Mouse (Mus musculus): ENCODE results near the gene Cd207.

DNA sequence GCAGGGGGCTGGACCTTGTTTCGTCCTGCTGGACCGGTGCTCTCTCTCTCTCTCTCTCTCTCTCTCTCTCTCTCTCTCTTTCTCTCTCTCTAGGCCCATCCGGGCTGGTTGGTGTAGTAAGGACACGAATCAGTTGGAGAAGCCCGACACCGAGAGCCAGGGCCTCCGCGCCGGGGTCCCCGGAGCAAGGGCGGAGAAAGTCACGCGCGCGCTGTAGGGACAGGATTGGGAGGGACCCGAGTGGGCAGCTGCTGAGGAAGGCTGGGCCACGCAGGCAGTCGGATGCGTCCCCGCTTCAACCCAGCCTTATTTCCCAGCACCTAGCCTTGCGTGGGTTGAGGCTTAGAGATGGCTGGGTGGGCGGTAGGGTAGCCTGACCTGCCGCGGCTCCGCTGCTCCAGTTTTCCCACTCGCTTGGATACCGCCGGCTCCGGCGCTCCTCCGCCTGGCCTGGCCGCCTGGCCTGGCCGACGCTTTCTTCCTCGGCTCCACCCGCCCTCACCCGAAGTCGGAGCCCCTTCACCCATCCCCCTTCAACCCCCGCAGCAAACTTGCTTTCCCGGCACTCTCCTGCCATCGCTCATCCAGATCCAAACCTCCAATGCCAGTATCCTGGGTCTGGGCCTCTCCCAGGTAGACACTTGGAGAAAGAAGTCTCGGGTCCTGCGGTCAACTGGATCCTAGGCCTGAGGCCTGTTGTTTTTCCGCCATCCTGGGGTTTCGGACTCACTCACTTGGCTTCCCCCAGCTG is 34.2 kb upstream of the Cd207 start:
- TF ChIP-seq CTCF (IDR thresholded peaks at IDR 0.05; ENCODE audit: borderline replicate concordance, control insufficient read depth, extremely low read depth, insufficient read depth, low read length, poor library complexity) (no peak), POLR2A (IDR thresholded peaks at IDR 0.05; ENCODE audit: control insufficient read depth, extremely low read depth, insufficient read depth, low read length, poor library complexity) (no peak)

All from thymus, adult 2 months (tissue).